Mouse (Mus musculus) CH12.LX (cell line): ENCODE measurements around the gene Trnp1. TPM values are rescaled to one million over a fixed set of nuclear protein-coding genes. Genes with fewer than 3 reads are reported as not detected.

Experiments
- DNase-seq: peaks from one replicate; pipeline ENCODE4 v3.0.0-alpha.2; 2013; ENCODE audit errors: extremely low read depth
- H3K27ac ChIP-seq: 2 replicates; pipeline ENCODE4 v1.5.1; 2012; ENCODE audit warnings: low read depth, mild to moderate bottlenecking, control low read depth, moderate library complexity; ENCODE audit not compliant: insufficient read depth
- H3K27me3 ChIP-seq: replicated peaks from 2 replicates; pipeline ENCODE3; 2012; ENCODE audit warnings: inconsistent platforms
- H3K36me3 ChIP-seq, 2 experiments: replicated peaks in 1 of 2; 2 replicates each; pipeline versions ENCODE3 to v1.6.1; 2012; ENCODE audit warnings: inconsistent platforms in 1 of 2, low read length in 1 of 2, mild to moderate bottlenecking in 1 of 2, mixed read lengths in 1 of 2, moderate library complexity in 1 of 2; ENCODE audit not compliant: control insufficient read depth in 1 of 2, insufficient read depth in 1 of 2
- H3K4me1 ChIP-seq, 2 experiments: 2 replicates each; pipeline ENCODE4 v1.6.1; 2012; ENCODE audit warnings: inconsistent platforms in 1 of 2, moderate library complexity in 1 of 2; ENCODE audit not compliant: insufficient read depth in 2 of 2, control insufficient read depth in 1 of 2
- H3K4me2 ChIP-seq: 2 replicates; pipeline ENCODE4 v1.6.1; 2012; ENCODE audit warnings: low read depth, mild to moderate bottlenecking, control low read depth; ENCODE audit not compliant: poor library complexity, insufficient read depth, severe bottlenecking
- H3K4me3 ChIP-seq, 3 experiments: fragments of 150-350 bp in 1 of 3; sonication (generic) in 1 of 3; replicated peaks in 1 of 3; 2 replicates each; pipeline versions ENCODE3 to v1.5.1; 2011 to 2012; ENCODE audit warnings: low read depth in 2 of 3, low read length in 2 of 3, mild to moderate bottlenecking in 2 of 3, moderate library complexity in 2 of 3, control low read depth in 1 of 3, improper control_type of control experiment in 1 of 3, inconsistent platforms in 1 of 3, mixed read lengths in 1 of 3; ENCODE audit not compliant: poor library complexity in 1 of 3
- H3K79me2 ChIP-seq: replicated peaks from 2 replicates; pipeline ENCODE4 v1.6.1; 2012; ENCODE audit warnings: mild to moderate bottlenecking, moderate library complexity; ENCODE audit not compliant: control insufficient read depth, poor library complexity, insufficient read depth, severe bottlenecking; ENCODE audit errors: extremely low read depth
- H3K9ac ChIP-seq: 2 replicates; pipeline ENCODE4 v1.6.1; 2012; ENCODE audit warnings: low read depth, mild to moderate bottlenecking, control low read depth, moderate library complexity; ENCODE audit not compliant: insufficient read depth
- H3K9me3 ChIP-seq: replicated peaks from 2 replicates; pipeline ENCODE3; 2012; ENCODE audit warnings: low read length, inconsistent platforms, mixed read lengths
- CHD2 ChIP-seq: IDR thresholded peaks from 2 replicates; pipeline ENCODE4 v1.6.1; 2011; ENCODE audit warnings: low read length, improper control_type of control experiment
- CTCF ChIP-seq, 2 experiments: IDR thresholded peaks in 1 of 2; conservative IDR thresholded peaks in 1 of 2; 2 replicates each; pipeline ENCODE4 v1.5.1; 2011 to 2012; ENCODE audit warnings: low read depth in 2 of 2, low read length in 2 of 2, improper control_type of control experiment in 1 of 2, inconsistent platforms in 1 of 2, mild to moderate bottlenecking in 1 of 2, moderate library complexity in 1 of 2
- ELF1 ChIP-seq: IDR thresholded peaks from 2 replicates; pipeline ENCODE4 v1.6.1; 2014; ENCODE audit warnings: low read depth, mild to moderate bottlenecking, inconsistent platforms, low read length, improper control_type of control experiment
- ETS1 ChIP-seq: conservative IDR thresholded peaks from 2 replicates; pipeline ENCODE4 v1.6.1; 2012; ENCODE audit warnings: low read depth, mild to moderate bottlenecking, inconsistent platforms, low read length, improper control_type of control experiment, moderate library complexity
- GABPA ChIP-seq: IDR thresholded peaks from 2 replicates; pipeline ENCODE4 v1.6.1; 2012; ENCODE audit warnings: low read depth, low read length, improper control_type of control experiment, inconsistent platforms; ENCODE audit not compliant: insufficient replicate concordance
- HCFC1 ChIP-seq: IDR thresholded peaks from 2 replicates; pipeline ENCODE4 v1.6.1; 2012; ENCODE audit warnings: low read depth, mild to moderate bottlenecking, inconsistent platforms, low read length, improper control_type of control experiment
- IRF4 ChIP-seq: IDR thresholded peaks from 2 replicates; pipeline ENCODE4 v1.6.1; 2014; ENCODE audit warnings: low read depth, mild to moderate bottlenecking, inconsistent platforms, low read length, improper control_type of control experiment
- JUN ChIP-seq: IDR thresholded peaks from 2 replicates; pipeline ENCODE4 v1.6.1; 2011; ENCODE audit warnings: low read depth, mild to moderate bottlenecking, low read length, improper control_type of control experiment, moderate library complexity; ENCODE audit not compliant: insufficient read depth
- JUND ChIP-seq: conservative IDR thresholded peaks from 2 replicates; pipeline ENCODE4 v1.6.1; 2011; ENCODE audit warnings: low read depth, low read length, improper control_type of control experiment
- KAT2A ChIP-seq: IDR thresholded peaks from 2 replicates; pipeline ENCODE4 v1.6.1; 2012; ENCODE audit warnings: low read length, improper control_type of control experiment, inconsistent platforms; ENCODE audit not compliant: insufficient replicate concordance
- MAX ChIP-seq: IDR thresholded peaks from 2 replicates; pipeline ENCODE4 v1.6.1; 2011; ENCODE audit warnings: low read length, improper control_type of control experiment
- MAZ ChIP-seq: IDR thresholded peaks from 2 replicates; pipeline ENCODE4 v1.6.1; 2012; ENCODE audit warnings: low read depth, mild to moderate bottlenecking, inconsistent platforms, low read length, improper control_type of control experiment, moderate library complexity
- MEF2A ChIP-seq: IDR thresholded peaks from 2 replicates; pipeline ENCODE4 v1.6.1; 2014; ENCODE audit warnings: low read depth, mild to moderate bottlenecking, inconsistent platforms, low read length, improper control_type of control experiment, borderline replicate concordance
- MXI1 ChIP-seq: IDR thresholded peaks from 2 replicates; pipeline ENCODE4 v1.6.1; 2011; ENCODE audit warnings: mild to moderate bottlenecking, low read depth, low read length, improper control_type of control experiment
- MYC ChIP-seq: IDR thresholded peaks from 2 replicates; pipeline ENCODE4 v1.6.1; 2011; ENCODE audit warnings: low read depth, mild to moderate bottlenecking, improper control_type of control experiment, low read length
- TBP ChIP-seq: conservative IDR thresholded peaks from 2 replicates; pipeline ENCODE4 v1.6.1; 2011; ENCODE audit warnings: low read depth, low read length, improper control_type of control experiment
- TCF12 ChIP-seq: IDR thresholded peaks from 2 replicates; pipeline ENCODE4 v1.6.1; 2014; ENCODE audit warnings: low read depth, mild to moderate bottlenecking, inconsistent platforms, low read length, improper control_type of control experiment
- USF1 ChIP-seq: IDR thresholded peaks from 2 replicates; pipeline ENCODE4 v1.6.1; 2014; ENCODE audit warnings: low read depth, mild to moderate bottlenecking, inconsistent platforms, low read length, improper control_type of control experiment
- ZKSCAN1 ChIP-seq: IDR thresholded peaks from 2 replicates; pipeline ENCODE4 v1.6.1; 2012; ENCODE audit warnings: low read depth, inconsistent platforms, low read length, improper control_type of control experiment, borderline replicate concordance
- ZMIZ1 ChIP-seq: IDR thresholded peaks from 2 replicates; pipeline ENCODE4 v1.6.1; 2012; ENCODE audit warnings: low read depth, mild to moderate bottlenecking, inconsistent platforms, low read length, improper control_type of control experiment
- dilution Hi-C: fragments of 300-500 bp; cut with MboI; formaldehyde crosslinking; loops from 2 replicates; pipeline ENCODE4 v1.14.3; 2020; ENCODE audit warnings: low sequenced_read_pairs; ENCODE audit not compliant: extremely low pct_unique_long_range_greater_than_20kb, extremely low pct_ligation_motif_present
- in situ Hi-C: fragments of 300-500 bp; cut with MboI; formaldehyde crosslinking; loops from 3 replicates; pipeline ENCODE4 v1.14.3; 2019; ENCODE audit warnings: low sequenced_read_pairs, low pct_ligation_motif_present, low pct_unique_long_range_greater_than_20kb, mixed read lengths
- polyA plus RNA-seq: library from polyadenylated mRNA; unstranded; fragments of >175 nt; gene quantifications from 2 replicates; pipeline ENCODE4 v1.2.1, GENCODE M21; 2012; ENCODE audit warnings: low read depth; ENCODE audit not compliant: insufficient read length
- total RNA-seq, 2 experiments: library from RNA; depleted of rRNA; stranded (reverse); fragments of 300-350 nt in 1 of 2; fragments of >200 nt in 1 of 2; gene quantifications; 2 replicates each; pipeline ENCODE4 v1.2.3; 2012 to 2014

The Trnp1 gene
- total and polyA plus RNA-seq, 3 experiments: not detected

- H3K4me3 ChIP-seq: no peak overlapping the region
- H3K27ac ChIP-seq: no peak overlapping the region
- TF ChIP-seq KAT2A (no peak), MAX (no peak), MXI1 (no peak), JUN (no peak), TBP (no peak), CTCF (conservative IDR thresholded peaks at IDR 0.05 in 1 of 2, IDR thresholded peaks at IDR 0.05 in 1 of 2; ENCODE audit: low read depth in 2 of 2, low read length in 2 of 2) (no peak), JUND (no peak), ZMIZ1 (no peak), ELF1 (no peak), MAZ (no peak), ZKSCAN1 (no peak), IRF4 (no peak), GABPA (no peak), HCFC1 (no peak), CHD2 (no peak), USF1 (no peak)
- no peaks in the 10 kb centered on the region for H3K79me2 ChIP-seq
- no peak overlapping the region for H3K4me2 ChIP-seq
- dilution Hi-C loops (no loop called here), in situ Hi-C loops (no loop called here)
- H3K4me1 ChIP-seq: no peaks in the 10 kb centered on the region
- DNase-seq: no peak
- no peak overlapping the region for H3K9ac ChIP-seq
- H3K36me3 ChIP-seq: no peaks in the 10 kb centered on the region
- H3K27me3 ChIP-seq: peaks cover 14% of the 10 kb centered on the region
- H3K9me3 ChIP-seq: no peaks in the 10 kb centered on the region
Observed at GRCm38 (mm10) chr4:133519369-133519665, 21.0 kb upstream of the Trnp1 start.

GRCm38 (mm10) chr4:133518601-133519368 lies 20.4 kb upstream of the Trnp1 start, which contains the start of gene Kdf1:
Gene Kdf1 (plus strand): TSS chr4:133518963.
- Histone ChIP-seq H3K79me2 (no peaks in the 10 kb centered on the region), H3K9ac (no peak within 1 kb of the TSS), H3K4me1 (no peaks in the 10 kb centered on the region), H3K4me2 (no peak within 1 kb of the TSS), H3K36me3 (no peaks in the 10 kb centered on the region), H3K27ac (no peak within 1 kb of the TSS), H3K4me3 (no peak within 1 kb of the TSS), H3K9me3 (no peaks in the 10 kb centered on the region), H3K27me3 (peaks cover 14% of the 10 kb centered on the region)
- no peak for DNase-seq
- dilution Hi-C loops: no loop called here
- no peak for TF ChIP-seq MXI1
- no peak for TF ChIP-seq KAT2A
- no peak for TF ChIP-seq MYC
- no peak for TF ChIP-seq TBP
- no peak for TF ChIP-seq CHD2
- no peak for TF ChIP-seq TCF12
- TF ChIP-seq MEF2A: no peak
- no peak for TF ChIP-seq ETS1
- no peak for TF ChIP-seq ZMIZ1
- no peak for TF ChIP-seq JUND
- no peak for TF ChIP-seq JUN
- in situ Hi-C loops: no loop called here
